Mouse (Mus musculus): Measurements from ENCODE around the gene Tor3a.

DNA sequence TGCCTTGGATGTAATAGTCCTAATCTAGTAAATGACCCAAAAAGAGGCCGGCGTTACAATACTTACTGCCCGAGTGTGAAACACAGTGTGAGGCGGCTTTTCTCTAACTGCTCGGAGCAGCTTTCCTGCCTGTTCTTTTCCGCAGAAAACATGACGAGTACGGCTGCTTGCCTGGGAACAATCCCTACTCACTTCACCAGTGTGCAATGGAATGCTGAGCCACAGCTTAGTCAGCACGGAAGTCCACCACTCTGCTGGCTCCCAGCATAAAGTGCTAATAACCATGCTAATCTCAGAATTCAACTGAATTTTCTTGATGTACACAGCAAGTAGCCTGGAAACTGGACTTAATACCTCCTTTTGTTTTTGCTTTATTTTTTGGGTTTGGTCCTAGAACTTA, 5.4 kb upstream of the Tor3a start:
- TF ChIP-seq CTCF (conservative IDR thresholded peaks at IDR 0.05; ENCODE audit: low read length): no peak
- no peak for TF ChIP-seq NANOG (IDR thresholded peaks at IDR 0.05; ENCODE audit: borderline replicate concordance, low read length)
